Mouse (Mus musculus) lung, postnatal 14 days (tissue): Measurements from ENCODE around the gene Tead4.
"Not testable (repeated sequence)": the region's sequence is repeated elsewhere in the genome, so short reads cannot be mapped to it uniquely, and the experiment has no call there.

Source experiments
- DNase-seq: peaks from one replicate; pipeline ENCODE4 v3.0.0; 2021

Tead4 gene

DNA sequence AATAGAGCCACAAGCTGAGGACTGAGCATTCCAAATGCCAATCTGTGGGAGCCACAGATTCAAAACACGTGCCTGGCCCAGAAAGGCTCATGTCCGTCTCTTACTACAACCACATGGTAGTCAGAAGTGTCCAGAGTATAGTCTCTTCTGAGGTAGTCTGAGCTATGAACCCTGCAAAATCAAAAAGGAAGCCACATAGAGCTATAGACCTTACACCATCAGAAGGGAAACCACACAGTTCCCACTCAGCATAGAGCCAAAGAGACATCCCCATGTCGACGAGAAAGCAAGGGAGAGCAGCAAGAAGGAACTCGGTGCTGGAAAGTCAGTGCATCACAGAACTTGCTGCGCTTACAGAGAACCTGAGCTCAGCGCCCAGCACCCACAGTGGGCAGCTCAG lies 68.4 kb downstream of the Tead4 start:
- no peak for DNase-seq

DNA sequence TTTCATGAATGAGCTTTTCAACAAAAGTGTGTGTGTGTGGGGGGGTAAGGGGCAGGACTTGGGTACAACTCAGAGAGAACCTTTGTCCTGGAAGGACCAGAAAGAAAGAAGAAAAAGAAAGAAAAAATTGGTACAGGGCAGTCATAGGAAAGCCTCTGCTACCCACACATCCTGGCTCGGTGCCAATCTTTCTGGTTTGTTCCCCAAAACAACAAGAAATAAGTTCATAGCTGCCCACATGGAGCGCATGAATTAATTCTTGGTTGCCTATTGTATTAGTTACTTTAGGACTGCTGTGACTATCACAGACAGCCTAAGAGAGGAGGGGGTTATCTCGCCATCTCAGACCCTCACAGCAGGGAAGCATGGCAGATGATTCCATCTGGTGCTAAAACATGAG lies 68.9 kb downstream of the Tead4 start:
- no peak for DNase-seq

DNA sequence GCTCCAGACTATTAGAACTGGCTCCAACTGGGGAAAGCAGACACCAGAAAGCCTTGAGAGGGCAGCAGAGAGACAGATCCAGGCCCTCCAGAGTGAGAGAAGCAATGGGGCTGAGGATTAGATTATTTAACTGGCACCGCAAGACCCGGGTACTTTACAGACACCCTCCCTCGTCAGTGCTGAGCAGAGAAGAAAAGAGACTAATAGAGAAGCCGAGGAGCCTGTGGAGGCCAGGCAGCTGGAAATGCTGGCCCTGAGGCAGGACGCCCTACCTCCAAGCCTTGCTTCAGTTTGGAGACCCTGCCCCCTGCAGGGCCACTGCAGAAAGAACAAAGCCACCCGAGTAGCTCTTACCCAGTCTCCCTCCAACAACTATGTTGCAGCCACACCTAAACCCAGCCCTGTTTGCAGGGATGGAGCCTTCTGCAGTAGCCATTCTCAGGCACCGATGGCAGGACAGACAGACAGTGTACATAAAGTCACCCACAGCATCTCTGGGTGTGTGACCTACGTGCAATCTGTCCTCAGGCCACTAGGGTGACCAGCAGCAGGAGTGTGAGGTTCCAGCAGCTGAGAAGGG lies 73.1 kb downstream of the Tead4 start:
- DNase-seq = peak; percentile 21

DNA sequence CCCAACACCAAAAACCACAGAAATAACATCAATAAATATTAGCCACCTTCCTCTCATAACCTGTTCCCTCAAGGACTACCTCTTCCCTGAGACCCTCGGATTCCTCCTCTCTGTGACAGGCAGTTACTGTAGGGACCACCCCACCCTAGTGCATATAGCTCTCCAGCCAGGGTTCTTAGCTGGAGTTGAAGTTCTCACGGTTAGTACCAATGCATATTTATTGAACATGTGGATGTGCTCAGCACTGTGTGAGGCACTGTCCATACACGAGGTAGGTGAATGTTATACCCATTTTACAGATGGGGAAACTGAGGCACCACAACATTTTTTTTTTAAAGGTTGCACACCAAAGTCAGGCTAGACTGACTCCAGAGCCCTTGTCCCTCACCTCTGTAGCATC lies 73.7 kb downstream of the Tead4 start:
- DNase-seq = no peak

DNA sequence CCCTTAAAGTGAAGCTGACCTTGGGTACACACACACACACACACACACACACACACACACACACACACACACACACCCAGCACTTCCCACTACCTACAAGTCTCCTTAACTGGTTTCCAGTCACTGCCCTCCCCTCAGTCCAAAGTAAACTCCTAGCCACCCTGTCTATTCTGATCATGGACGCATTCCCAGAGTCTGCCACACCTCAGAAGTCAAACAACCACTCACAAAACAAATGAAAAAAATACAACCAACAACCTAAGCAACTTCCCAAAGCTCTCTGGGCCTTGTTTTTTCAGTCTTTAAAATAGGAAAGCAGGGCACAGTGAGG lies 74.8 kb downstream of the Tead4 start:
- DNase-seq = no peak

DNA sequence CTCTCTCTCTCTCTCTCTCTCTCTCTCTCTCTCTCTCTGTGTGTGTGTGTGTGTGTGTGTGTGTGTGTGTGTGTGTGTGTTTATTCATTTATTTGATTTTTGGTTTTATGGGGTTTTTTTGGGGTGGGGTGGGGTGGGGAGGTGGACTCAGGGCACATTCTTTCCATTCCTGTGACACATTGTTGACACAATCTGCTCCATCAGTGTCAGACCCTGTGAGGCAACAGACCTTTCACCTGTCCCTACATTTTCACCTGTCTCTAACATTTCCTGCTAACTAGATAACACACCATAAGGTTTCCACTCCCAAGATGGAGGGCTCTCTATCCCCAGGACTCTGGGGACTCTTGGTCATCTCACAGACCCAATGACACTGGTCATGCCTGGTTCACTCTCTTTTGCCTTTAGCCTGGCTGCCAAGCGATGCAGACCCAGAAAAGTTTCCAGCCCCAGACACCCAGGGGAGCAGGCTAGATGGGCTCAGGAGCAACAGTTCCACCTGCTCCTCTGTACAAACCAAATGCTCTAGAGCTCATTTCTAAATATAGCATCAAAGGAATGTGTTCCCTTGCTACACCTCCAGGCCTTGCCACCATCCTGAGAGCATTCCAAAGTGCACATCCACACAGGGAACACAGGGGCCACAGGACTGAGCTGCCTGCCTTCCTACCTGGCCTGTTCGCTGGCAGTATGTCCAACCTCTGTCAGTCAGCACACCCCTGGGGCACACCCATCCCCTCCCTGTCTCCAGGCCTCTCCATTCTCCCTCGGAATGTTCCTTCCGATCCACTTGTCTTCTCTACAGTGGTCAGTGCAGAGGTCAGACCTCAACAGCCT lies 75.4 kb downstream of the Tead4 start:
- peak; percentile 41 for DNase-seq

DNA sequence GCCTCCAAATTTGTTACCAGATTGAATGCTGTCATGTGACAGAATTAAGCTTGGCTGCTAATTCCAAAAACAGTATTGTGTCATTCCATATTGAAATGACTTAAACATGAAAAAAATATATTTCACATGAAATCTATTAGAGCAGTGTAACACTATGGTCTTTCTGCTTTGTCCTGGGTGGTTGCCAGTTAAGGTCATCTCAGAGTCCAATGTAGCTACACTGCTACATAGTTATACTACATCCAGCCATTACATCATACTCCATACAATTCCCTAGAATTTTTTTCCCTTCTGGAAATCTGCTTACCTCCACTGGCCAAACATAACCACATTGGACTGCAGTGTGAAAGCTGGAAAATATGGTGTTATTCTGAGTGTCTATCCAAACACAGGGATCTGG lies 77.5 kb downstream of the Tead4 start:
- no peak for DNase-seq

DNA sequence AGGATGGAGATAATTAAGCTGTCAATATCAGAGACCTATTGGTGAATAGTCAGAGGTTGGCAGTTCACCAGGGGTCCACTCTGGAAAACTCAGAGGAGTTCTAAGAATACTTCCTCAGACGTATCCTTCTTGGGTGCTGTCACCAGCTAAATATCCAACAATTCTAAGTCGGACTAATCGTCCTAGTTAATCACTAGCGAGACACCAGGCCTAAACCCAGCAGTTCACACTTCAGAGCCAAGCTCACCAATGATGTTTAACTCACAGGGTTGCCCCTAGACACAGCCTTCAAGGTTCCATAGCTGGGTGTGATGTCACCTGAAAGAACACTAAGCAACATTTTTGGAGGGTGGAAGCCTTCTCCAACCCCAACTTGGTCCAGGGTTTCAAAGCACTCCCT lies 85.6 kb downstream of the Tead4 start:
- not testable (repeated sequence) for DNase-seq

DNA sequence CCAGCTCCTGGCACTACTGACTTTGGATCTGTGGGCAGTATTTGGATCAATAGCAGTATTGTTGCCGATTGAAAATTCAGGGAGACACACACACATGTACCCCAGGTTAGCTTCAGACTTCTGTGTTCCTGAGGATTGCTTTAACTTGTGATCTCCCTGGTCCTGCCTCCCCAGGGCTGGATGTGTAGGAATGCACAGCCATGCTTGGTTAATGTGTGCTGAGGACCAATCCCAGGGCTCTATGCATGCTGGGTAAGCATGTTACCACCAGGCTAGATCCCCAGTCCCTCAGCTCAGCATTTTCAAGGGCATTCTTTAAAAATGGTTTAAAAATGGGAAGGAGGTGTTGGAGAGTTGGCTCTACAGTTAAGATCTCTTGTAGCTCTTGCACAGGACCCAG lies 91.4 kb downstream of the Tead4 start:
- not testable (repeated sequence) for DNase-seq

DNA sequence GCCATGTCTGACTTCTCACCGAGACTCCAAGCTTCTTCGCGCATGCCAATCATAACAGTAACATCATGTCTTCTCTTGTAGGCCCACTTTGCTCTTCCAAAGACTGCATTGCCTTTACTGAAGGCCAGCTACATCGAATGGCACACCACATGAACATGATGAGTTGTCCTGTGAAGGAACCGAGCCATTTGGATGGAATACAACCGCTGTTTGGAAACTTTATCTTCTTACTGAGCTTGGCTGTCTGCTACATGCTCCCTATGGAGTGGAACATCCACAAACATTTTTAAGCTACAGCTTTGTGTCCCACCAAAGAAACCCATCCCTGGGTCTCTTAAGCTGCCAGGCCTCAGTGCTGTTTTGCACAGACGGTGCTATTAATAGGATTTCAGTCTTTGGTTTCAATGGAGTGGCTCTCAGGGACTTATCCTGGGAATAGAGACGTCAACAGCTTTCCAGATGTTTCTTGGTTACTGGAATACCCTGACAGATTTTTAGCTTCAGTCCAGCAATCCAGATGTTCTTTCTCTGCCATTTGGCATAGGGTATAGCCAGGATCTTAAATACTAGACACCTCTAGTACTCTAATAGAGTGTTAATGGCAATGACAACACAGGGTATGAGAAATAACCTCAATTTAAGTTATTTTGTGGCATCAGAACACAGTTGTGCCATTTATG lies 92.0 kb downstream of the Tead4 start:
- DNase-seq = no peak

DNA sequence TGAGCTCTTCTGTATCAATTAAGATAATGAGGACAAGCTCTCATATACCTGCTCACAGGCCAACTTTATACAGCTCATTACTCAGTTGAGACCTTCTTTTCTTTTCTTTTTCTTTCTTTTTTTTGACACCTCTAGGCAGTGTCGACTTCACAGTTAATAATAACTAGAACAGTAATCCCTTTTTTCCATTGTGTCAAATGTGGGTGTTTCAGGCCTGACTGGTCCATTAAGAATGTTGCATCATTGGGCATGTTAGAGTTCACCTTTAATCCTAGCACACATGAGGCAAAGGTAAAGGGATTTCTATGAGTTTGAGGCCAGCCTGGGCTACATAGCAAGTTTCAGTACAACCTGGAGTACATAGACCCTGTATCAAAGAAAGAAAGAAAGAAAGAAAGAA lies 97.1 kb downstream of the Tead4 start:
- no peak for DNase-seq

DNA sequence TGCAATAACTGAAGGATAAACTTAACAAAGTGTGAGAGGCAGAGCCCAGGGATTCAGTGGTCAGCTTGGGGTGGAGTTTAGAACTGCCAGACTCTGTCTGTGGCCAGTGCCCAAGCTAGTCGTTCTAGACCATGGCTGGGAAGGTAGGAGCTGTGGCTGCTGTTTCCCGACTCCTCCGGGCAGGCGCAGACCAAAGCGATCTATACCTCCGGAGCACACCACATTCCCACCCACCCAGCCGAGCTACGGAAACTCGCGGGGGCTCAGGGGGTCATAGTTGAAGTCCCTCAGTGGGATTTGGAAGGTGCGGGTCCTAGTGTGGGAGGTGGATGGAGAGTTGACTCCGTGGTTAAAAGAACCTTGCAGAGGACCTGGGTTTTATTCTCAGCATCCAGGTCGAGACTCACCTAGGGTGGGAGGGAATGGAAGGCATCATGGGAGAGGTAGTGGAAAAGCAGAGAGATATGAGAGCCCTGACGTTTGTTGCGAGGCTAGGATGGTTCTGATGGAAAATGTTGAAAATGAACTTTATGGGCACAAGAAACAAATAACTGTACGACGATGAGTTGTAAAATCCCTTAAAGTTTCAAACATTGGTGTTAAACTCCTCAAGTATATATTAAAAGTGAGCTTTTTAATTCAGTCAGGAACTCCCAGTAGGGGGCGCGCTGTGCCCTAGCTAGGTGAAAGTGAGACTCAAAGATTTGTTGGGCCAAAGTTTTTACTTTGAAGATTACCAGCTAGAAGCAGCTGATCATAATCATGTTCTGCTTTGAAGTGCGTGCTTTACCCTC lies 99.6 kb downstream of the Tead4 start:
- DNase-seq = peak; percentile 88

DNA sequence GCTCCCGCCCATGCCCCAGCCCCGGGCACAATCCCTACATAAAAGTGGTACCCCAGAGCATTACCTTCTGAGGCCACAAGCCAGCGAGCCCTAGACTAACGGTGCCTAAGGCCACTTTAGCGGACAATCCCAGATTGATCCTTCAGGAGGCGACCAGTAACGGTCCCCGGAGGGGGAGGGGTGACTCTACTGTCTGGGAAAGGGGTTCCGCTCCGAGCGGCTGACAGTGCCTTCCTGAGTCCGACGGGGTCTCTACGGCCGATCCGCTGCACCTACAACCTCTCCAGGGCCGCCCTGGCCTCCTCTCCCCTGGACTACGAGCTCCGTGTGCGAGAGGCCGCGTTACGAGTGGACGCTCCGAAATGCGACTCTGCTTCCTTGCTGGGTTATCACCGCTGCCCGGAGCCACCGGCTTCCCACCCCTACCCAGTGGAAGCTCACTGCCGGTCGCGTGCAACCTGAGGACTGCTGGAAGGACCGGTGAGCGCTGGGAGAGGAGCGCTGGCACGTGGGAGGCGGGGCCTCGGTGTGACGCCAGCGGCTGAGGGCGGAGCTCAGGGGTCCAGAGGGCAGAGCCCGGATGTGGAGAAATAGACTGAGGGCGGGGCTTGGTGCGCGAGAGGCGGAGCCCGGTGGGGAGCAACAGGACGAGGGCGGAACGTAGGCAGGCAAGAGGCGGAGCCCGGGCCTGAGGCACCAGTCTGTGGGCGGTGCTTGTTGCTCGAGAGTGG lies 100.3 kb downstream of the Tead4 start:
- peak; percentile 99 for DNase-seq

DNA sequence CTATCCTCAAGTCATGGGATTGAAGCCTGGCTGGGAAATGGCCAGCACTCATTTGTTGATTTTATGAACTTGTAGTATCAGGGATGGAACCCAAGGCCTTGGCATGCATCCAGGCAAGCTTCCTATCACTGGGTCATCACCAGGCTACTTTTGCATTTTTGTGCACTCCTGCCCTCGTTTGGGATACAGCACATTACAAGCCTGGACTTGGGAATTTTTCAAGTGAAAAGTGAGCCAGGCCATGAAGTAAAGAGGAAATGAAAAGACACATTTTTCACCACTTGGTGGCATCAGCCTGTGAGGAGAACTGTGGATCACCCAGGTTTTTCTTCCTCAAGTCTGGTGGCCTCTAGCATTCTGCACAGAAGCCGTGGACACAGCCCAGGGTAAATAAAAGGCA lies 117.1 kb downstream of the Tead4 start:
- no peak for DNase-seq

DNA sequence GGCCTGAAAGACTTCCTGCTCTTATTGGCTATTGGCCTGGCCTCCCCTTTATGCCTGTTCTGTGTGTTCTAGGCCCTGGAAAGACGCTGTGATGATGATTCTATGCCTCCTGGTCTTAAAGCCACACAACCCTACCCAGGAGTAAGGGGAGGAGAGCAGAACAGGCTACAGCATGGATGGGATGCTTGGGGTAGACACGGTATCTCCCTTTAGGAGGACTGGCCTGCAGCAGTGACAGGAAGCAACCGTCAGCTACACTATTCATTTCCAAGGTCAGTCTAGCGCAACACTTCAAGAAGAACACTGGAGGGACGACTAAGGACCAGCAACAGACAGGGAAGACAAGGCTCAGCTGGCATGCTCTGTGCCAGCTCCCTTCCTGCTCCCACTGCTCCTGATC lies 119.4 kb downstream of the Tead4 start:
- DNase-seq = no peak

DNA sequence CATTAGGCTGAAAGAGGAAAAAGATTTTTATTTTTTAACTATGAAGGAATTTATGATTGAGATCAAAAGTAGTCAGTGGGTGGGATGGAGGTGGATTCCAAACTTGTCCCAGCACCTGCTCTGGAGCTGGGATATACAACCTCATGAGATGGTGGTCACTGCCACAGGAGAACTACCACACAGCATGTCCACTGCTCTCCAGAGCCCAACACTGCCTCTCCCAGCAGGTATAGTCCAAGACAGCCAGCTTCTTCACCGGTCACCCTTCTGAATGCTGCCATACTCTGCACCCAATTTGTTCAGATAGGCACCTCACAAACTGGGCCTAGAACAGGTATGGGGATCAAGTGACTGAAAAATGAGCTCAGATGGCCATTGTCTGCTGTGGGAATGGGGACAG lies 121.0 kb downstream of the Tead4 start:
- no peak for DNase-seq

DNA sequence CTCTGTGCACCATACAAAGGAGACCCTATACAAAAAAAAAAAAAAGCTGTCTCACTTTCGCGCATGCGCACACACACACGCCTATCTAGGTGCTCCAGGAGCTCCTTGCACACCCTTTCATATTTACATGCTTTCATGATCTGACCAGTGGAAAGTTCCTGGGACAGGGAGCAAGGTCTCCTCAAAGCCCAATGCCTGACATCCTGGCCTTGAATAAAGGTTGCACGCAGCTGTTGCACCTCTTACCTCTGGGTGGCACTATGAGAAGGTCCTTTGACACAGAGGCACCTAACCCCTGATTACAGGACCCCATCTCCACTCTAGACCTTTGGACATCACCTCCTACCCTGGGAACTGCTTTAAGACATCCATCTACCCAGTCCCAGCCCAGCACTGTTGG lies 121.4 kb downstream of the Tead4 start:
- DNase-seq = no peak

DNA sequence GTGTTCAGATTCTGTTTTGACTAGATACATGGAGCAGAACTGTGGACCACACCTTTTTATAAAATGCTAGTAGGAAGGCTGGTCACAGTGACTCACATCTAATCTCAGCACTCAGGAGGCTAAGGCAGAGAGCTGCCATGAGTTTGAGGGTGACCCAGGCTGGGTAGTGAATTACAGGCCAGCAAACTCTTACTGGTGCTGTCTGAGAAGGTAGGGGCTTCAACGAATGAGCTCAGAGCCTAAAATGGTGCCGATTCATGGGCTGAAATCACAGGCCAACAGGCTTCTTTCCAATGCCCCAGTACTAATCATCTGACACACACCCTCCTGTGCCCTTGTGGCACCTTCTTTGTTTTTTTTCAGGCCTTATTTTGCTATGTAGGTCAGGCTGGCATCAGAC lies 121.9 kb downstream of the Tead4 start:
- no peak for DNase-seq
